18 mouse cellular contexts compared by ENCODE assay signal in the genomic region with DNA sequence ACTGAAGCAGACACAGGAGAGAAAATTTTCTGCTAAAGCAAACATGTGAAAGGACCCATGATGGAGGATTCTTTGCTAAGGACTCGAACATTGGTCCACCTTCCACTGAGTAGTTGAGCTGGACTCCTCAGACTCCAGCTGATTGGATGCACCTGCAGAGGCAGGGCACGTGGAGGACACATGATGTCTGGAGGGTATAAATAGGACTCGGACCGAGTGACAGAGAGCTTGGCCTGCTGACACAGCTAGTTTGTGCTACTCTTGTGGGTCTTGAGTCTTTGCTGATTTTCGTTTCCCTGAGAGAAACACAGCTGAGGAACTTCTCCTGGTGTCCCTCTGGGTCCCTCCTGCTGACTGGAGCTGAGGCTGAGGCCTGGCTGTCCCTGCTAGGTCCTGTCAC. TPM values are rescaled to one million over a fixed set of nuclear protein-coding genes. Genes with fewer than 3 reads are reported as not detected.
"Had no signal": no experiment of that assay in that cellular context is flagged by ENCODE, and none has a peak within 500 bp of the region (broad histone marks: within the 10 kb centered on the region; RNA-seq: fewer than 3 reads in every experiment).

No protein-coding gene starts in this region.

- H3K9ac ChIP-seq: lung, embryonic 14.5 days; midbrain, embryonic 13.5 days; midbrain, embryonic 15.5 days; neural tube, embryonic 12.5 days; stomach, embryonic 15.5 days had no signal

- H3K27me3 ChIP-seq: megakaryocyte, embryonic 14.5 days; midbrain, embryonic 13.5 days; midbrain, embryonic 15.5 days; neural tube, embryonic 12.5 days; stomach, embryonic 15.5 days had no signal

- ATAC-seq: midbrain, embryonic 13.5 days; midbrain, embryonic 15.5 days had no signal

- H3K9me3 ChIP-seq: megakaryocyte, embryonic 14.5 days; midbrain, embryonic 13.5 days; midbrain, embryonic 15.5 days; neural tube, embryonic 12.5 days; stomach, embryonic 15.5 days had no signal

- H3K36me3 ChIP-seq: midbrain, embryonic 15.5 days had no signal

- H3K4me2 ChIP-seq: lung, embryonic 14.5 days; midbrain, embryonic 11.5 days; midbrain, embryonic 13.5 days; midbrain, embryonic 15.5 days; neural tube, embryonic 12.5 days; stomach, embryonic 15.5 days had no signal

- DNase-seq: lung, adult 18-20 months; lung, embryonic 14.5 days; lung, postnatal 10 days; right cerebral cortex, postnatal 25 days; thymus, adult 2 months; thymus, postnatal 25 days; thymus, postnatal 4 days had no signal

- H3K27ac ChIP-seq: macrophage; midbrain, embryonic 13.5 days; midbrain, embryonic 15.5 days; neural tube, embryonic 12.5 days; stomach, embryonic 15.5 days; stomach, postnatal 0 days had no signal

- H3K4me3 ChIP-seq: megakaryocyte, embryonic 14.5 days; midbrain, embryonic 13.5 days; midbrain, embryonic 15.5 days; neural tube, embryonic 12.5 days; stomach, embryonic 15.5 days had no signal

- H3K4me1 ChIP-seq: midbrain, embryonic 13.5 days; midbrain, embryonic 15.5 days; neural tube, embryonic 12.5 days; stomach, embryonic 15.5 days had no signal

RNA-seq across cellular contexts. Expression of gene Pak6, which starts 16.4 kb away (rescaled TPM):
- total RNA-seq: monocyte, adult 5-6 weeks had no signal
- polyA plus RNA-seq: macrophage had no signal

RNA-seq across cellular contexts. Expression of gene Ankrd63, which starts 57.1 kb away (rescaled TPM):
- total RNA-seq: monocyte, adult 5-6 weeks had no signal
- polyA plus RNA-seq: lung, embryonic 14.5 days; macrophage; midbrain, embryonic 11.5 days; midbrain, embryonic 15.5 days; midbrain, postnatal 0 days; neural tube, embryonic 12.5 days; neural tube, embryonic 14.5 days had no signal
